Mouse (Mus musculus) embryo, embryonic 11 days (tissue): ENCODE results near the gene Htr3b.

Experiments used
- DNase-seq: peaks from one replicate; pipeline ENCODE4 v3.0.0-alpha.2; 2015

Gene Htr3b

DNA sequence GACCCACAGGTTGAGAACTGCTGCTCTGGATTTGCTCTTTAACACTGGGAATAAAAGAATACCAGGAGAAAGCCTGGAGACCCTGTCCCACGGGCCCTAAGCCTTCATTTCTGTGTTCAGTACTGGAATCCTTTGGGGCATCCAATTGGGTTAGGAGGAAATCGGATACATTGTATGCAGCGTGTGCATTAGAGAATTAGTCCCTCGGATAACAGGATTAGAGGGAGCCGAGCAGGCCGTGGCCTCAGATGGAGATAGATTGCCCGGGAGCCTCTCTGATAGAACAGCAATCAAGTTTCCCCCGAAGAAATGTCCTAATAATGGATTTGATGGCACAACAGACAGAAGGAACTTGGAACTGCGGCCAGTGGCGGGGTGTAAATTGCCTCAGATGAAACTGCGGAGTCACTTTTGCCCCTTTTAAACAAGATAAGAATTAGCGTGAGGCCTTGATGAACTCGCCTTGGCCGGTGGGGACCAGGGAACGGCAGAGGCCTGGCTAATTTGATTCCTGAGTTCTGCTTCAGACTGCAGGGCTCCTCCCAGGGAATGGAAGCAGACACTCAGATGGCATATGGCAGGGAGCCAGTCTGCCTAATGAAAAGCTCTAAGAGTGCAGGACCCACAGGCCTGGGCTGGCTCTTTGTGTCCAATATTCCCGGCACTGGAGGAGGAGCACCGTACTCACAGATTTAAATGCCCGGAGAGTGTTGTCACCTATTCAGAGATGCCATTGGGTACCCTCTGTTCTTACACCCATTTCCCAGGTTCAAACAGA is 48.6 kb downstream of the Htr3b start:
- peak; percentile 12 for DNase-seq

DNA sequence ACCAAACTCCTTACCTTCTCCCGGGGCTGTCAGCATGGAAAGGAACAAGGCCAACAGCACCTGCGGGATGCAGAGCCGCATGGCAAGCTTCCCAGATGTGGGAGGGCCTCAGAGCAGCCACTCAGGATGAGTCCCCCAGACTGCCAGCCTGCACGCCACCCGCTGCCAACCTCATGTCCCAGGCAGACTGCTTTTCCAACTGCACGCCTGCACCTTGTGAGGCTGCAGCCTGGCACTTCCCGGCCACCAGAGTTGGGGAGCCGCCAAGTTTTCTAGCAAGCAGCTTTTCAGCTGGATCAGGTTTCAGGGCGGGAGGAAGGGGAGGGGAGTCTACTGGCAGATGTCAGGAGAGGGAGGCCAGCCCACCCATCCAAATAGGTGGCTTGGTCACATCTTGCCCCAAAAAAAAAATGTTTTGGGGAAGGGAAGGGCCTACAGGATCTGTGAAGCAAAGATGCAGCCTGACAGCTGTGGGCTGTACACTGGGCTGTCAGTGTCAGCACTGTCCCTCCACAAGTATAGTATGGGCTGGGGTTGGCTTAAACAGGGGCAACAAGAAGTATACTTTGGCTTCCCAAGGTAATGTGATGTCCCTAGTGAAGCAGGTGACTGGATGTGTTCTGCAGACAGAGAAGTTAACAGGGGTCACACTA is 53.8 kb downstream of the Htr3b start, which contains the start of gene Htr3a:
Gene Htr3a, minus strand, starts transcription at position 215 of the 653 bp plus-strand sequence.
- DNase-seq, result peak; percentile 75

- no peak for DNase-seq
These were observed 60.4 kb downstream of the Htr3b start for GRCm38 (mm10) chr9:48904421-48904820.

GRCm38 (mm10) chr9:48903766-48904165 is 61.0 kb downstream of the Htr3b start:
- DNase-seq, result no peak

DNA sequence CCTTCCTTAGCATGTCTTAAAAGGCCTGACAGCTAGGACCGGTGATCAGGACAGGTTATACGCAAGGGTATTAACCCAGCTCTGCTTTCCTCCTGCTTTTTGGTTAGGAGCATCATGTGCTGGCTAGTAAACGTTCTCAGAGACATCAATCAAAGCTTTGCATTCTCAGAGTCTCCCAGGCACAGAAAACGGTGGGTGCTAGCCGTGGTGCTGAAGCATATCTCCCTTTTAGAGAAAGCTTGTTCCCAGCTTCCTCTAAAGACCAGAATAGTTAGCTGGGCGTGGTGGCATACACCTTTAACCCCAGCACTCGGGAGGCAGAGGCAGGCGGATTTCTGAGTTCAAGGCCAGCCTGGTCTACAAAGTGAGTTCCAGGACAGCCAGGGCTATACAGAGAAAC is 66.2 kb downstream of the Htr3b start:
- peak; percentile 76 for DNase-seq

DNA sequence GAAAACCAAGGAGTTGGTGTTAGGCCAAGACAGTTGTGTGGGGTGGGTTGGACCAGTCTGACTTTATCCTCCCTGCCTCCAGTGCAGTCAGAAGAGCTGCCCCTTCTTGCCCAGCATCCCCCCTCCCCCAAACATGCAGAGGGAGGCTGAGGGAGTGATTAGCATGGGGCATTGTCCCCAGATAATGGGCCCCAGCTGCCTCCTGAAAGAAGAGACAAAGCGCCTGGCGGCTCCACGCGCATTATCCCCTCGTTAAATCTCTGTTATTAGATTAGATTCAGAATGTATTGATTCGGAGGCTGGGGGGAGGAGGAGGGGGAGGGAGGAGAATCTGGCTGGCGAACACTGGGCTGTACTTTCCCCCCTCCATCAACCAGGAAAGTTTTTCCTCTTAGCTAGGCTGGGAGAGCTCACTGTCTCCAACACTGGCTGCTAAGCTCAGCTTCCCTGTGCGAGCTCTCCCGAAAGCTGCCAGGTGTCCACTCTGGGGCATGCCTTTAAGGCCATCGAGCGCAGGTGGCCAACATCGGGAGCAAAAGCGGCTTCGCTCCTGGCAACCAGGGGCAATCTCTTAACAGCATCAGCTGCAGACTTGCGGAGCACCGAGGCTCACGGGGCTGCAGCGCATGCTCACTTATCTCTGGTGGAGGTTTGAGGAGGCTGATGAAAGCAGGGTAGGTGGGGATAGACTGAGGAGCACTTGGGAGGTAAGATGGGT is 68.8 kb downstream of the Htr3b start:
- peak; percentile 80 for DNase-seq

- DNase-seq, result no peak
These were observed 70.0 kb downstream of the Htr3b start for GRCm38 (mm10) chr9:48894755-48895154.

- peak; percentile 85 for DNase-seq
These were observed 70.8 kb downstream of the Htr3b start for GRCm38 (mm10) chr9:48893986-48894385.

GRCm38 (mm10) chr9:48889093-48889492 is 75.7 kb downstream of the Htr3b start:
- DNase-seq, result no peak
